Mouse (Mus musculus) heart, embryonic 15.5 days (tissue): Measurements from ENCODE around the gene Noxo1. TPM values are rescaled to one million over a fixed set of nuclear protein-coding genes. Genes with fewer than 3 reads are reported as not detected.
A peak's percentile ranks its signal among the peaks of the same experiment; 100 is the strongest.
"Not testable (repeated sequence)": the region's sequence is repeated elsewhere in the genome, so short reads cannot be mapped to it uniquely, and the experiment has no call there.

Experiments
- ATAC-seq: fragments of 200-750 bp; cut with Nextera tagmentation; replicated peaks from 2 replicates; pipeline ENCODE4 v1.8.0; 2017; ENCODE audit warnings: low read depth, moderate TSS enrichment; ENCODE audit not compliant: insufficient number of reproducible peaks, insufficient read depth, low FRiP score
- H3K27ac ChIP-seq: fragments of 300-500 bp; sonication (generic); 2 replicates; pipeline ENCODE4 v1.5.1; 2015; ENCODE audit warnings: mild to moderate bottlenecking, inconsistent platforms
- H3K27me3 ChIP-seq: fragments of 300-500 bp; sonication (generic); 2 replicates; pipeline ENCODE4 v1.6.1; 2015; ENCODE audit warnings: inconsistent platforms
- H3K36me3 ChIP-seq: fragments of 300-500 bp; sonication (generic); 2 replicates; pipeline ENCODE4 v1.6.1; 2015; ENCODE audit warnings: mild to moderate bottlenecking, inconsistent platforms
- H3K4me1 ChIP-seq: fragments of 300-500 bp; sonication (generic); replicated peaks from 2 replicates; pipeline ENCODE4 v1.6.1; 2015; ENCODE audit warnings: inconsistent platforms
- H3K4me2 ChIP-seq: fragments of 300-500 bp; sonication (generic); 2 replicates; pipeline ENCODE4 v1.6.1; 2015; ENCODE audit warnings: inconsistent platforms, mild to moderate bottlenecking, moderate library complexity
- H3K4me3 ChIP-seq: fragments of 300-500 bp; sonication (generic); 2 replicates; pipeline ENCODE4 v1.5.1; 2015; ENCODE audit warnings: mild to moderate bottlenecking, inconsistent platforms
- H3K9ac ChIP-seq: fragments of 300-500 bp; sonication (generic); 2 replicates; pipeline ENCODE4 v1.6.1; 2015; ENCODE audit warnings: mild to moderate bottlenecking, inconsistent platforms
- H3K9me3 ChIP-seq: fragments of 300-500 bp; sonication (generic); replicated peaks from 2 replicates; pipeline ENCODE4 v1.6.1; 2016; ENCODE audit warnings: inconsistent platforms
- WGBS: fragments of 180-500 bp; shearing (Covaris S2); methylation state at CpG from one replicate; pipeline ENCODE4 v1.1.7; 2015; ENCODE audit warnings: mixed read lengths; 5-methylcytosine and 5-hydroxymethylcytosine counted together
- polyA plus RNA-seq: library from polyadenylated mRNA; unstranded; fragments of >200 nt; fragmentation: Nextera tagmentation; extraction: Ambion mirVana; gene quantifications from 2 replicates; pipeline ENCODE4 v1.2.1, GENCODE M21; 2015

Noxo1 gene
- polyA plus RNA-seq, 1 experiment from 2014 or later: 0.94 TPM

- not testable (repeated sequence) for ATAC-seq, H3K27ac ChIP-seq, H3K27me3 ChIP-seq, H3K9me3 ChIP-seq
- H3K4me1 ChIP-seq: peaks cover 34% of the 10 kb centered on the region
- H3K9ac ChIP-seq: peak overlapping the region; percentile 56
- H3K4me2 ChIP-seq: peak overlapping the region; percentile 70
- peaks cover 19% of the 10 kb centered on the region for H3K36me3 ChIP-seq
- WGBS: 28% methylated on average over 7 of the region's 7 CpGs
- H3K4me3 ChIP-seq: peak overlapping the region; percentile 89
Measured at GRCm38 (mm10) chr17:24721383-24721955, 25.4 kb downstream of the Noxo1 start.

GRCm38 (mm10) chr17:24722220-24722924, 26.3 kb downstream of the Noxo1 start:
- Histone ChIP-seq H3K4me1 (peaks cover 34% of the 10 kb centered on the region), H3K27me3 (no peaks in the 10 kb centered on the region), H3K27ac (no peak overlapping the region), H3K36me3 (peaks cover 19% of the 10 kb centered on the region), H3K4me3 (peak overlapping the region; percentile 89), H3K9ac (peak overlapping the region; percentile 56; the same call in 1 of the 2 replicates), H3K9me3 (no peaks in the 10 kb centered on the region), H3K4me2 (peak overlapping the region; percentile 70)
- 33% methylated on average over 13 of the region's 13 CpGs for WGBS
- ATAC-seq: no peak

- Histone ChIP-seq H3K9ac (peak overlapping the region; percentile 95), H3K27me3 (no peaks in the 10 kb centered on the region; the same call in 1 of the 2 replicates), H3K27ac (peak overlapping the region; percentile 96), H3K4me1 (peaks cover 34% of the 10 kb centered on the region), H3K4me3 (peak overlapping the region; percentile 89), H3K36me3 (peaks cover 16% of the 10 kb centered on the region), H3K4me2 (peak overlapping the region; percentile 70), H3K9me3 (no peaks in the 10 kb centered on the region)
- WGBS: 4% methylated on average over 12 of the region's 12 CpGs
- ATAC-seq: no peak
Measured at GRCm38 (mm10) chr17:24723122-24723880, 27.3 kb downstream of the Noxo1 start.

GRCm38 (mm10) chr17:24723881-24724180, 27.8 kb downstream of the Noxo1 start:
- ATAC-seq: 0 out of 2 replicates have a peak, but pooled peaks have one; percentile 4
- Histone ChIP-seq H3K36me3 (peaks cover 16% of the 10 kb centered on the region), H3K27me3 (no peaks in the 10 kb centered on the region; the same call in 1 of the 2 replicates), H3K4me1 (peaks cover 31% of the 10 kb centered on the region), H3K27ac (peak overlapping the region; percentile 96), H3K4me2 (peak overlapping the region; percentile 70), H3K4me3 (peak overlapping the region; percentile 89), H3K9ac (peak overlapping the region; percentile 95), H3K9me3 (no peaks in the 10 kb centered on the region)
- WGBS: 0% methylated on average over 15 of the region's 15 CpGs

- H3K36me3 ChIP-seq: peaks cover 16% of the 10 kb centered on the region
- H3K4me1 ChIP-seq: peaks cover 27% of the 10 kb centered on the region
- peak within 1 kb of the TSS; percentile 70 for H3K4me2 ChIP-seq
- WGBS: 1% methylated on average over 30 of the region's 30 CpGs
- H3K27me3 ChIP-seq: no peaks in the 10 kb centered on the region; the same call in 1 of the 2 replicates
- H3K27ac ChIP-seq: peak within 1 kb of the TSS; percentile 96
- peak; percentile 72 for ATAC-seq
- no peaks in the 10 kb centered on the region for H3K9me3 ChIP-seq
- H3K9ac ChIP-seq: peak within 1 kb of the TSS; percentile 95
- H3K4me3 ChIP-seq: peak within 1 kb of the TSS; percentile 89
Measured at GRCm38 (mm10) chr17:24724184-24724583, 28.1 kb downstream of the Noxo1 start, which contains the start of gene Ndufb10. TSS of gene Ndufb10 (minus strand) at chr17:24724478.

- Histone ChIP-seq H3K27me3 (no peaks in the 10 kb centered on the region; the same call in 1 of the 2 replicates), H3K4me3 (no peak overlapping the region), H3K4me1 (peaks cover 27% of the 10 kb centered on the region), H3K36me3 (peaks cover 16% of the 10 kb centered on the region), H3K4me2 (no peak overlapping the region), H3K9ac (no peak overlapping the region), H3K9me3 (no peaks in the 10 kb centered on the region), H3K27ac (no peak overlapping the region)
- no peak for ATAC-seq
- WGBS: 73% methylated on average over 3 of the region's 3 CpGs
Measured at GRCm38 (mm10) chr17:24725637-24726390, 29.8 kb downstream of the Noxo1 start.

GRCm38 (mm10) chr17:24727618-24728017, 31.6 kb downstream of the Noxo1 start, which contains the start of gene Rpl3l:
TSS of gene Rpl3l (plus strand) at chr17:24727820.
- H3K4me3 ChIP-seq: no peak within 1 kb of the TSS
- H3K4me1 ChIP-seq: peaks cover 24% of the 10 kb centered on the region
- WGBS: 50% methylated on average over 2 of the region's 2 CpGs
- H3K27me3 ChIP-seq: no peaks in the 10 kb centered on the region; the same call in 1 of the 2 replicates
- no peak within 1 kb of the TSS for H3K27ac ChIP-seq
- no peaks in the 10 kb centered on the region for H3K9me3 ChIP-seq
- peaks cover under 1% of the 10 kb centered on the region; the same call in 1 of the 2 replicates for H3K36me3 ChIP-seq
- no peak for ATAC-seq
- no peak within 1 kb of the TSS for H3K4me2 ChIP-seq
- no peak within 1 kb of the TSS for H3K9ac ChIP-seq

- H3K4me1 ChIP-seq: peaks cover 21% of the 10 kb centered on the region
- no peak overlapping the region for H3K4me3 ChIP-seq
- no peaks in the 10 kb centered on the region for H3K36me3 ChIP-seq
- H3K4me2 ChIP-seq: no peak overlapping the region
- no peaks in the 10 kb centered on the region for H3K9me3 ChIP-seq
- ATAC-seq: no peak
- H3K9ac ChIP-seq: no peak overlapping the region
- no peak overlapping the region for H3K27ac ChIP-seq
- 67% methylated on average over 17 of the region's 17 CpGs for WGBS
- H3K27me3 ChIP-seq: no peaks in the 10 kb centered on the region; the same call in 1 of the 2 replicates
Measured at GRCm38 (mm10) chr17:24728184-24728583, 32.1 kb downstream of the Noxo1 start.

GRCm38 (mm10) chr17:24729067-24729466, 33.0 kb downstream of the Noxo1 start:
- ATAC-seq: no peak
- Histone ChIP-seq H3K9me3 (no peaks in the 10 kb centered on the region), H3K27ac (no peak overlapping the region), H3K4me3 (no peak overlapping the region), H3K36me3 (no peaks in the 10 kb centered on the region), H3K4me2 (no peak overlapping the region), H3K9ac (no peak overlapping the region), H3K4me1 (peaks cover 19% of the 10 kb centered on the region), H3K27me3 (no peaks in the 10 kb centered on the region; the same call in 1 of the 2 replicates)
- WGBS: 54% methylated on average over 6 of the region's 6 CpGs

- H3K4me1 ChIP-seq: peaks cover 16% of the 10 kb centered on the region
- H3K9me3 ChIP-seq: no peaks in the 10 kb centered on the region
- H3K27me3 ChIP-seq: no peaks in the 10 kb centered on the region; the same call in 1 of the 2 replicates
- no peak for ATAC-seq
- no peak overlapping the region for H3K9ac ChIP-seq
- no peak overlapping the region for H3K4me3 ChIP-seq
- no peak overlapping the region for H3K4me2 ChIP-seq
- H3K36me3 ChIP-seq: no peaks in the 10 kb centered on the region
- no peak overlapping the region for H3K27ac ChIP-seq
- WGBS: 82% methylated on average over 14 of the region's 14 CpGs
Measured at GRCm38 (mm10) chr17:24730787-24731186, 34.8 kb downstream of the Noxo1 start.
